Mouse (Mus musculus) cerebellum, adult 2 months (tissue): ENCODE measurements around the gene Plce1. TPM values are rescaled to one million over a fixed set of nuclear protein-coding genes. Genes with fewer than 3 reads are reported as not detected.

Experiments used
- DNase-seq, 2 experiments: peaks; one replicate each; pipeline ENCODE4 v3.0.0; 2021
- H3K27ac ChIP-seq: fragments of 200-500 bp; 2 replicates; pipeline ENCODE4 v1.5.1; 2012; ENCODE audit warnings: low read length, control low read depth, inconsistent platforms; ENCODE audit not compliant: insufficient read depth
- H3K27me3 ChIP-seq: fragments of 200-500 bp; 2 replicates; pipeline ENCODE4 v1.6.1; 2012; ENCODE audit warnings: inconsistent platforms, mild to moderate bottlenecking, low read length, moderate library complexity; ENCODE audit not compliant: control insufficient read depth, insufficient read depth
- H3K4me1 ChIP-seq: fragments of 200-500 bp; 2 replicates; pipeline ENCODE4 v1.6.1; 2011; ENCODE audit warnings: low read length; ENCODE audit not compliant: control insufficient read depth, insufficient read depth
- H3K4me3 ChIP-seq: fragments of 200-500 bp; replicated peaks from 2 replicates; pipeline ENCODE3; 2011; ENCODE audit warnings: mild to moderate bottlenecking, low read depth, low read length, control low read depth; ENCODE audit not compliant: insufficient read depth
- CTCF ChIP-seq: fragments of 200-500 bp; IDR thresholded peaks from 2 replicates; pipeline ENCODE4 v1.5.1; 2011; ENCODE audit warnings: low read depth, mild to moderate bottlenecking, control low read depth, low read length, moderate library complexity, borderline replicate concordance; ENCODE audit not compliant: insufficient read depth
- POLR2A ChIP-seq: fragments of 200-500 bp; IDR thresholded peaks from 2 replicates; pipeline ENCODE4 v1.6.1; 2011; ENCODE audit warnings: low read length, control low read depth, borderline replicate concordance; ENCODE audit not compliant: insufficient read depth
- WGBS: fragments of 180-500 bp; shearing (Covaris S2); methylation state at CpG from one replicate; pipeline ENCODE4 v1.1.7; 2018; 5-methylcytosine and 5-hydroxymethylcytosine counted together
- polyA plus RNA-seq: library from polyadenylated mRNA; depleted of rRNA; stranded (reverse); fragments of >200 nt; gene quantifications from 2 replicates; pipeline ENCODE4 v1.2.3, GENCODE M21; 2012

Gene Plce1
- polyA plus RNA-seq, 1 experiment = 9.7 TPM

DNA sequence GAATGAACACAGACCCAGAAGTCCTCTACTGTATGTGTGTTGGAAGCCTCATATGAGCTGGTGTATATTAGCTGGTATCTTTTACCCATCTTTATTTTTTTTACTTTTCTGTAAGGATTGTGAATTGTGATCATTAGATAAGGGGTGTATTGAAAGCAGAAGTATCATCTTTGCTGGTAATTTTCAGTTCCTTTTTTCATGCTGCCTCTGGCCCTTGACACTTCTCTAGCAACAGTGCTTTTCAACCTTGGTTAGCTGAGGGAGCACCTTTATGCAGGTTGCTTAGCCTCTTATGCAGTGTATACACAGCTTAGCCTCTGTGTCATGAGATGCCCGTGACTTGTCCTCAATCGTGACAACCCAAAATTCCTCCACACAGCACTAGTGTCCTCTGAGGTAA is 116.5 kb downstream of the Plce1 start:
- 84% methylated on average over 2 of the region's 2 CpGs for WGBS
- no peak for DNase-seq
- TF ChIP-seq POLR2A (no peak), CTCF (no peak)

GRCm38 (mm10) chr19:38599001-38599400 is 118.1 kb downstream of the Plce1 start:
- TF ChIP-seq CTCF (no peak), POLR2A (no peak)
- no peaks in the 10 kb centered on the region for H3K27me3 ChIP-seq
- no peaks in the 10 kb centered on the region; the same call in 1 of the 2 replicates for H3K4me1 ChIP-seq
- H3K27ac ChIP-seq = no peak overlapping the region
- H3K4me3 ChIP-seq = no peak overlapping the region
- no peak for DNase-seq
- 58% methylated on average over 3 of the region's 3 CpGs for WGBS

More for the DNA sequence above, 116.5 kb downstream of the Plce1 start:
- no peak overlapping the region for H3K4me3 ChIP-seq
- H3K27ac ChIP-seq = no peak overlapping the region
- no peaks in the 10 kb centered on the region for H3K27me3 ChIP-seq
- H3K4me1 ChIP-seq = no peaks in the 10 kb centered on the region; the same call in 1 of the 2 replicates

GRCm38 (mm10) chr19:38601127-38601526 is 120.2 kb downstream of the Plce1 start:
- Histone ChIP-seq H3K4me3 (no peak overlapping the region), H3K27ac (no peak overlapping the region), H3K4me1 (no peaks in the 10 kb centered on the region; the same call in 1 of the 2 replicates), H3K27me3 (no peaks in the 10 kb centered on the region)
- no peak for DNase-seq
- TF ChIP-seq POLR2A = no peak
- TF ChIP-seq CTCF = no peak
- 71% methylated on average over 5 of the region's 5 CpGs for WGBS

DNA sequence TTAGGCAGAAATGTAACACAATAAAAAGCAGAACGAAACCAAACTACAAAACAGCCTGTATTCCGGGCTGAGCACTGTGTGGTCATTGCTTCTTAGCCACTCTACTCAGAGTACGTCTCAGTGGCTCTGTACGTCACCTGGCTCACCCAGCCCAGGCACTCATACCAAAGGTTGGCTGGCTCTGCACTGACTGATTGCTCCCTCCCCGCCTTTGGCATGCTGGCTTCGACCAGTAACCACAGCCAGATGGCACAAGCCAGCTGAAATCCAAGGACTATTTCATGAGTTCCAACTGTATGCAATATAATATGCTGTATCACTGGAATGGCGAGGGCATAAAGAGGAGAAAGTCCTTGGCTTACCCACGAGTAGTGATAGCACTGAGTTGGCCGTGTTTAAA is 121.9 kb downstream of the Plce1 start:
- Histone ChIP-seq H3K4me3 (no peak overlapping the region), H3K4me1 (no peaks in the 10 kb centered on the region; the same call in 1 of the 2 replicates), H3K27ac (no peak overlapping the region), H3K27me3 (no peaks in the 10 kb centered on the region)
- 12% methylated on average over 9 of the region's 9 CpGs for whole genome bisulfite sequencing
- peak in 1 of 2 experiments; percentile 4 for DNase-seq
- TF ChIP-seq POLR2A = no peak
- TF ChIP-seq CTCF = no peak

GRCm38 (mm10) chr19:38607236-38607635 is 126.3 kb downstream of the Plce1 start:
- Histone ChIP-seq H3K27ac (no peak overlapping the region), H3K27me3 (no peaks in the 10 kb centered on the region), H3K4me3 (no peak overlapping the region), H3K4me1 (no peaks in the 10 kb centered on the region)
- TF ChIP-seq CTCF = no peak
- TF ChIP-seq POLR2A = no peak
- 90% methylated on average over 5 of the region's 5 CpGs for WGBS
- DNase-seq = no peak

- Histone ChIP-seq H3K4me1 (no peaks in the 10 kb centered on the region), H3K4me3 (no peak overlapping the region), H3K27ac (no peak overlapping the region), H3K27me3 (no peaks in the 10 kb centered on the region)
- TF ChIP-seq POLR2A (no peak), CTCF (no peak)
- DNase-seq = no peak
- WGBS = 93% methylated on average over 8 of the region's 8 CpGs
Observed at GRCm38 (mm10) chr19:38608951-38609654, 128.2 kb downstream of the Plce1 start.

DNA sequence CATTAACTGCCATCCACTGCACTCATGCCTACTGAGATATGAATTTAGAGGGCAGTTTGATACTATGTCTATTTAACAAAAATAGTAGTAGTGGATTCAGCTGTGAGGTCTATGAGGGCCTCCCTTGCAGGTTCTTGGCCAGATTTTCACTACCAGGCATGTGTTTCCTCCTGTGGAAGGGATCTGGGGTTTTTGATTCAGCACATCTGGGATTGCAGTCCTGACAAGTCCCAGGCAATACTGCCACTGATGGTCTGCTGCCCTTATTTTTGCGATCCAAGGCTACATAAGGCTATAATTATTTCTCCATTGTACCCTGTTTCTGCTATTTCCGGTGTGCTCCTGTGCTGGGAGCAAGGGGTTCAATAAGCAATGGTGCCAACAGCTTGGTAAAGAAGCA is 129.4 kb downstream of the Plce1 start:
- 97% methylated on average over 2 of the region's 2 CpGs for WGBS
- H3K4me1 ChIP-seq = no peaks in the 10 kb centered on the region
- TF ChIP-seq POLR2A (no peak), CTCF (no peak)

GRCm38 (mm10) chr19:38610809-38611208 is 129.9 kb downstream of the Plce1 start:
- H3K4me3 ChIP-seq = no peak overlapping the region
- no peak for DNase-seq
- TF ChIP-seq CTCF (no peak), POLR2A (no peak)
- no peaks in the 10 kb centered on the region for H3K27me3 ChIP-seq
- H3K27ac ChIP-seq = no peak overlapping the region
- 86% methylated on average over 8 of the region's 8 CpGs for WGBS
- no peaks in the 10 kb centered on the region for H3K4me1 ChIP-seq

More for the DNA sequence above, 129.4 kb downstream of the Plce1 start:
- Histone ChIP-seq H3K27me3 (no peaks in the 10 kb centered on the region), H3K4me3 (no peak overlapping the region), H3K27ac (no peak overlapping the region)
- no peak for DNase-seq
